Mouse (Mus musculus): ENCODE measurements at regions not wholly inside any gene's neighbourhood (a gene's known extent, or its start where the extent isn't known, plus 50 kb on each side); places are given as distances from the start of the nearest gene placed in this dataset.

GRCm38 (mm10) chr13:116619105-116619504 lies 309.6 kb upstream of the Isl1 start:
- no peak for DNase-seq (ENCODE audit: low read depth, low spot score)

GRCm38 (mm10) chr13:116596346-116596745 lies 286.9 kb upstream of the Isl1 start:
- no peak for DNase-seq (ENCODE audit: low read depth, low spot score)

GRCm38 (mm10) chr13:116595512-116595911 lies 286.0 kb upstream of the Isl1 start:
- no peak for DNase-seq (ENCODE audit: low read depth, low spot score)

- DNase-seq (ENCODE audit: low read depth, low spot score), result no peak
Measured at GRCm38 (mm10) chr13:116575958-116576335, 266.5 kb upstream of the Isl1 start.

GRCm38 (mm10) chr13:116575274-116575957 lies 265.9 kb upstream of the Isl1 start:
- DNase-seq (ENCODE audit: low read depth, low spot score), result no peak

GRCm38 (mm10) chr13:116555053-116555452 lies 245.6 kb upstream of the Isl1 start:
- no peak for DNase-seq (ENCODE audit: low read depth, low spot score)

- DNase-seq (ENCODE audit: low read depth, low spot score), result no peak
Measured at GRCm38 (mm10) chr13:116535211-116535610, 225.7 kb upstream of the Isl1 start.

- no peak for DNase-seq (ENCODE audit: low read depth, low spot score)
Measured at GRCm38 (mm10) chr13:116533163-116533562, 223.7 kb upstream of the Isl1 start.

- DNase-seq (ENCODE audit: low read depth, low spot score), result no peak
Measured at GRCm38 (mm10) chr13:116528289-116528688, 218.8 kb upstream of the Isl1 start.

- DNase-seq (ENCODE audit: low read depth, low spot score), result no peak
Measured at GRCm38 (mm10) chr13:116527037-116527436, 217.5 kb upstream of the Isl1 start.

GRCm38 (mm10) chr13:116523713-116524303 lies 214.3 kb upstream of the Isl1 start:
- no peak for DNase-seq (ENCODE audit: low read depth, low spot score)

- peak; percentile 43 for DNase-seq (ENCODE audit: low read depth, low spot score)
Measured at GRCm38 (mm10) chr13:116514640-116515311, 205.3 kb upstream of the Isl1 start.

GRCm38 (mm10) chr13:116514256-116514639 lies 204.8 kb upstream of the Isl1 start:
- DNase-seq (ENCODE audit: low read depth, low spot score), result no peak

GRCm38 (mm10) chr13:116512398-116512797 lies 202.9 kb upstream of the Isl1 start:
- DNase-seq (ENCODE audit: low read depth, low spot score), result no peak

GRCm38 (mm10) chr13:116508213-116508811 lies 198.8 kb upstream of the Isl1 start:
- DNase-seq (ENCODE audit: low read depth, low spot score), result peak; percentile 20

- no peak for DNase-seq (ENCODE audit: low read depth, low spot score)
Measured at GRCm38 (mm10) chr13:116497659-116498414, 188.3 kb upstream of the Isl1 start.

GRCm38 (mm10) chr13:116495641-116496040 lies 186.2 kb upstream of the Isl1 start:
- no peak for DNase-seq (ENCODE audit: low read depth, low spot score)

- DNase-seq (ENCODE audit: low read depth, low spot score), result no peak
Measured at GRCm38 (mm10) chr13:116489420-116489819, 179.9 kb upstream of the Isl1 start.

- no peak for DNase-seq (ENCODE audit: low read depth, low spot score)
Measured at GRCm38 (mm10) chr13:116474611-116475010, 165.1 kb upstream of the Isl1 start.

- no peak for DNase-seq (ENCODE audit: low read depth, low spot score)
Measured at GRCm38 (mm10) chr13:116461757-116462156, 152.3 kb upstream of the Isl1 start.

GRCm38 (mm10) chr13:116443165-116443955 lies 133.9 kb upstream of the Isl1 start:
- peak; percentile 46 for DNase-seq (ENCODE audit: low read depth, low spot score)

Data from forelimb bud, embryonic 11.5 days (tissue).